Mouse (Mus musculus) stomach, postnatal 0 days (tissue): ENCODE measurements around the gene Sgms1. TPM values are rescaled to one million over a fixed set of nuclear protein-coding genes. Genes with fewer than 3 reads are reported as not detected.

Experiments
- ATAC-seq: fragments of 200-750 bp; cut with Nextera tagmentation; 2 replicates; pipeline ENCODE4 v1.8.0; 2017; ENCODE audit not compliant: low FRiP score, low TSS enrichment
- DNase-seq: peaks from one replicate; pipeline ENCODE4 v3.0.0-alpha.2; 2016; ENCODE audit warnings: low spot score
- H3K27ac ChIP-seq: fragments of 300-500 bp; sonication (generic); replicated peaks from 2 replicates; pipeline ENCODE4 v1.5.1; 2014; ENCODE audit warnings: mild to moderate bottlenecking, control low read depth
- H3K27me3 ChIP-seq: fragments of 300-500 bp; sonication (generic); 2 replicates; pipeline ENCODE4 v1.6.1; 2014; ENCODE audit warnings: low read length; ENCODE audit not compliant: control insufficient read depth, insufficient read depth
- H3K36me3 ChIP-seq: fragments of 300-500 bp; sonication (generic); 2 replicates; pipeline ENCODE4 v1.6.1; 2014; ENCODE audit warnings: low read length, mixed read lengths; ENCODE audit not compliant: control insufficient read depth, insufficient read depth
- H3K4me1 ChIP-seq: fragments of 300-500 bp; sonication (generic); replicated peaks from 2 replicates; pipeline ENCODE4 v1.6.1; 2014; ENCODE audit warnings: antibody characterized with exemption; ENCODE audit not compliant: control insufficient read depth, insufficient read depth
- H3K4me2 ChIP-seq: fragments of 300-500 bp; sonication (generic); replicated peaks from 2 replicates; pipeline ENCODE4 v1.6.1; 2014; ENCODE audit warnings: low read depth, mild to moderate bottlenecking, control low read depth, moderate library complexity
- H3K4me3 ChIP-seq: fragments of 300-500 bp; sonication (generic); 2 replicates; pipeline ENCODE4 v1.5.1; 2014; ENCODE audit warnings: low read depth, low read length, control low read depth
- H3K9ac ChIP-seq: fragments of 300-500 bp; sonication (generic); 2 replicates; pipeline ENCODE4 v1.6.1; 2014; ENCODE audit warnings: mild to moderate bottlenecking, low read length, control low read depth, mixed read lengths
- H3K9me3 ChIP-seq: fragments of 300-500 bp; sonication (generic); 2 replicates; pipeline ENCODE4 v1.6.1; 2016; ENCODE audit warnings: low read length; ENCODE audit not compliant: control insufficient read depth
- CTCF ChIP-seq: IDR thresholded peaks from 2 replicates; pipeline ENCODE4 v1.5.1; 2016; ENCODE audit warnings: antibody characterized with exemption, low read depth, mild to moderate bottlenecking, moderate library complexity
- EP300 ChIP-seq: optimal IDR thresholded peaks from 2 replicates; pipeline ENCODE3; 2016; ENCODE audit warnings: antibody characterized with exemption
- WGBS: fragments of 180-500 bp; shearing (Covaris S2); extraction: QIAGEN DNeasy Blood & Tissue Kit; methylation state at CpG from one replicate; pipeline ENCODE4 v1.1.7; 2014; 5-methylcytosine and 5-hydroxymethylcytosine counted together
- polyA plus RNA-seq: library from polyadenylated mRNA; unstranded; fragments of >200 nt; fragmentation: Nextera tagmentation; extraction: Ambion mirVana; gene quantifications from 2 replicates; pipeline ENCODE4 v1.2.1, GENCODE M21; 2015

Sgms1 gene
- polyA plus RNA-seq, 1 experiment from 2014 or later: 29.3 TPM

- H3K4me2 ChIP-seq: no peak overlapping the region
- no peaks in the 10 kb centered on the region for H3K36me3 ChIP-seq
- no peaks in the 10 kb centered on the region for H3K9me3 ChIP-seq
- no peak for ATAC-seq
- H3K9ac ChIP-seq: no peak overlapping the region
- H3K27me3 ChIP-seq: no peaks in the 10 kb centered on the region
- no peak for DNase-seq
- no peak for TF ChIP-seq EP300
- TF ChIP-seq CTCF: no peak
- H3K4me3 ChIP-seq: no peak overlapping the region
- H3K27ac ChIP-seq: peak overlapping the region; percentile 9; the same call in 1 of the 2 replicates
- H3K4me1 ChIP-seq: 0 out of 2 replicates have a peak, but pooled peaks cover 2% of the 10 kb centered on the region
- WGBS: 58% methylated on average over 3 of the region's 3 CpGs
These were observed 115.8 kb downstream of the Sgms1 start for GRCm38 (mm10) chr19:32273714-32274113.

DNA sequence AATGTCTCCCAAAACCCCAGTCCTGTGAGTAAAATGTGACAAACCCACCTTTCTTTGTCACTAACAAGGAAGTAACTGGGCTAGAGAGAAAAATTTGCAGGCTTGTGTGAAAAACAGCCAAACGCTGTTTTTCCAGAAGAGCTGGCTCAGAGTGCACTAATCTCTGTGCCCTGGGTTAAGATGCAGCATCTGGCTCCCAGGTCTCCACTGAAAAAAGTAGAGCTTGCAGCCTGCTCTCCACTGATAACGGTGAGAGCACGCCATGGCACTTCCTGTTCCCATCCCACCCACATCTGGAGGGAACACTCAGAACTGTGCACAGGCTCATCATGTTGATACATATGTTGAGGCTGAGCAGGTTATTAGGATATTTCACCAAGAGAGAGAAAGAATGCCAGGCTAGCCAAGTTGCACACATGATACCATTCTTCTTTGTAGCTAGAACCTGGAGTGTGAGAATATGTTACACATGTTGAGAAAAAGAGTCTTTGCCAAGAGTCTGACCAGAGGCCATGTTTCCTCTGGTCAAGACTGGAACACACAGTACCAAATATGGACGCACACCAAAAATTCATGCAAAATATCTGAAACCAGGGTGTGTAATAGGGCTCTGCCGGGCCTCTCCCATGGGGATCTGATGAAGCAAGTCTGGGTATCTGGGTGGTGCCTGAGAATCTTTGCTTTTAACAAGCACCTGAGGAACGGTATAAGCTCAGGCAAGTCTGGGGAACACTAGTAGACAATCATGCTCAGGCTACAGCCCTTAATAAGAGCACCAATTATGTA lies 116.8 kb downstream of the Sgms1 start:
- Histone ChIP-seq H3K27me3 (no peaks in the 10 kb centered on the region), H3K9me3 (no peaks in the 10 kb centered on the region), H3K27ac (peak overlapping the region; percentile 45; the same call in 1 of the 2 replicates), H3K4me3 (no peak overlapping the region), H3K9ac (no peak overlapping the region), H3K4me2 (no peak overlapping the region), H3K4me1 (0 out of 2 replicates have a peak, but pooled peaks cover 2% of the 10 kb centered on the region), H3K36me3 (no peaks in the 10 kb centered on the region)
- ATAC-seq (no peak), DNase-seq (no peak)
- TF ChIP-seq EP300: no peak
- 54% methylated on average over 6 of the region's 6 CpGs for WGBS

GRCm38 (mm10) chr19:32271455-32272200 lies 117.9 kb downstream of the Sgms1 start:
- Histone ChIP-seq H3K4me1 (0 out of 2 replicates have a peak, but pooled peaks cover 2% of the 10 kb centered on the region), H3K9ac (no peak overlapping the region), H3K4me3 (no peak overlapping the region), H3K27me3 (no peaks in the 10 kb centered on the region), H3K27ac (peak overlapping the region; percentile 36; the same call in 1 of the 2 replicates), H3K4me2 (no peak overlapping the region), H3K36me3 (no peaks in the 10 kb centered on the region), H3K9me3 (no peaks in the 10 kb centered on the region)
- no peak for TF ChIP-seq CTCF
- no peak for DNase-seq
- 60% methylated on average over 11 of the region's 11 CpGs for WGBS
- no peak for ATAC-seq

GRCm38 (mm10) chr19:32269844-32270176 lies 119.7 kb downstream of the Sgms1 start:
- Histone ChIP-seq H3K36me3 (no peaks in the 10 kb centered on the region), H3K27me3 (no peaks in the 10 kb centered on the region), H3K9me3 (no peaks in the 10 kb centered on the region), H3K27ac (0 out of 2 replicates have a peak overlapping the region, but pooled peaks have one; percentile 13), H3K4me2 (no peak overlapping the region), H3K4me3 (no peak overlapping the region), H3K4me1 (0 out of 2 replicates have a peak, but pooled peaks cover 2% of the 10 kb centered on the region), H3K9ac (no peak overlapping the region)
- no peak for ATAC-seq
- no peak for TF ChIP-seq EP300
- TF ChIP-seq CTCF: no peak
- WGBS: 66% methylated on average over 6 of the region's 6 CpGs
- no peak for DNase-seq

- Histone ChIP-seq H3K4me2 (no peak overlapping the region), H3K36me3 (no peaks in the 10 kb centered on the region), H3K27ac (0 out of 2 replicates have a peak overlapping the region, but pooled peaks have one; percentile 13), H3K4me1 (0 out of 2 replicates have a peak, but pooled peaks cover 5% of the 10 kb centered on the region), H3K4me3 (no peak overlapping the region), H3K9me3 (no peaks in the 10 kb centered on the region), H3K9ac (no peak overlapping the region), H3K27me3 (no peaks in the 10 kb centered on the region)
- ATAC-seq (no peak), DNase-seq (no peak)
- WGBS: 82% methylated on average over 12 of the region's 12 CpGs
- TF ChIP-seq CTCF (no peak), EP300 (no peak)
These were observed 120.2 kb downstream of the Sgms1 start for GRCm38 (mm10) chr19:32269141-32269843.
